Mouse (Mus musculus) embryonic facial prominence, embryonic 10.5 days (tissue): ENCODE results near the gene Ptprk. TPM values are rescaled to one million over a fixed set of nuclear protein-coding genes. Genes with fewer than 3 reads are reported as not detected.

Experiments used
- DNase-seq: peaks from one replicate; pipeline ENCODE4 v3.0.0-alpha.2; 2017; ENCODE audit warnings: low spot score
- H3K27ac ChIP-seq: fragments of 300-500 bp; sonication (generic); replicated peaks from 2 replicates; pipeline ENCODE4 v1.5.1; 2016; ENCODE audit warnings: mild to moderate bottlenecking
- H3K27me3 ChIP-seq: fragments of 300-500 bp; sonication (generic); replicated peaks from 2 replicates; pipeline ENCODE4 v1.6.1; 2016; ENCODE audit warnings: low read depth, mild to moderate bottlenecking; ENCODE audit not compliant: poor library complexity, severe bottlenecking
- H3K36me3 ChIP-seq: fragments of 300-500 bp; sonication (generic); replicated peaks from 2 replicates; pipeline ENCODE4 v1.6.1; 2016; ENCODE audit warnings: mild to moderate bottlenecking, moderate library complexity
- H3K4me1 ChIP-seq: fragments of 300-500 bp; sonication (generic); 2 replicates; pipeline ENCODE4 v1.6.1; 2016
- H3K4me3 ChIP-seq: fragments of 300-500 bp; sonication (generic); 2 replicates; pipeline ENCODE4 v1.5.1; 2016; ENCODE audit warnings: mild to moderate bottlenecking, moderate library complexity
- H3K9me3 ChIP-seq: fragments of 300-500 bp; sonication (generic); 2 replicates; pipeline ENCODE4 v1.6.1; 2016; ENCODE audit warnings: mild to moderate bottlenecking
- WGBS: fragments of 180-500 bp; shearing (Covaris S2); methylation state at CpG from one replicate; pipeline ENCODE4 v1.1.7; 2016; 5-methylcytosine and 5-hydroxymethylcytosine counted together
- polyA plus RNA-seq: library from polyadenylated mRNA; unstranded; fragments of >200 nt; fragmentation: Nextera tagmentation; extraction: Ambion mirVana; gene quantifications from 2 replicates; pipeline ENCODE4 v1.2.1, GENCODE M21; 2016

Gene Ptprk
- polyA plus RNA-seq, 1 experiment from 2014 or later: 48.2 TPM

GRCm38 (mm10) chr10:28366065-28366677, 291.6 kb downstream of the Ptprk start:
- Histone ChIP-seq H3K4me3 (no peak overlapping the region), H3K27me3 (no peaks in the 10 kb centered on the region), H3K4me1 (peaks cover 10% of the 10 kb centered on the region; the same call in 1 of the 2 replicates), H3K27ac (no peak overlapping the region), H3K9me3 (no peaks in the 10 kb centered on the region), H3K36me3 (no peaks in the 10 kb centered on the region)
- no peak for DNase-seq
- 89% methylated on average over 5 of the region's 5 CpGs for WGBS

DNA sequence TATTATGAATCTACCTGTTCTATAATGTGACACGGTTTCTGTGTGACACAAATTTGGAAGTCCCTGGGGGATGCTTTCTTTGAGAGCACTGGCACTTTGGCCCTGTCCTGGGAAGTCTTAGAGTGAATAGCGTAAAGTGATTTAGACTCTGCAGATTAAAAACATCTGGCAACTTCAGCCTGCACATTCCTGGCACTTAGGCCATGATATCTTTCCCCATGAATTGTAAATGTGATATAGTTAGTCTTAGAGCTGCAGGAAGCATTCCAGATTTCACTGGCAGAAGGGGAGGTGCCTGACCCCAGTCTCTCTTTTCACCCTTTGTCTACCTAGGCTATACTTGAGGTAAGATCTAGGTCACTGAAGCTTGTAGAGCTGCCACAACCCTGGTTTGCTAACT, 295.2 kb downstream of the Ptprk start:
- Histone ChIP-seq H3K4me1 (peaks cover 10% of the 10 kb centered on the region; the same call in 1 of the 2 replicates), H3K27me3 (no peaks in the 10 kb centered on the region), H3K9me3 (no peaks in the 10 kb centered on the region), H3K27ac (peak overlapping the region; percentile 30; the same call in 1 of the 2 replicates), H3K36me3 (no peaks in the 10 kb centered on the region), H3K4me3 (no peak overlapping the region)
- 34% methylated on average over 2 of the region's 2 CpGs for WGBS
- peak; percentile 46 for DNase-seq

GRCm38 (mm10) chr10:28374874-28375273, 300.3 kb downstream of the Ptprk start:
- H3K27me3 ChIP-seq: no peaks in the 10 kb centered on the region
- H3K36me3 ChIP-seq: no peaks in the 10 kb centered on the region
- WGBS: 87% methylated on average over 1 of the region's 1 CpGs
- DNase-seq: no peak
- H3K4me1 ChIP-seq: peaks cover 7% of the 10 kb centered on the region; the same call in 1 of the 2 replicates
- H3K27ac ChIP-seq: no peak overlapping the region
- H3K9me3 ChIP-seq: no peaks in the 10 kb centered on the region
- no peak overlapping the region for H3K4me3 ChIP-seq

- Histone ChIP-seq H3K27ac (no peak overlapping the region), H3K36me3 (0 out of 2 replicates have a peak, but pooled peaks cover 7% of the 10 kb centered on the region), H3K4me1 (no peaks in the 10 kb centered on the region), H3K9me3 (no peaks in the 10 kb centered on the region), H3K4me3 (no peak overlapping the region), H3K27me3 (no peaks in the 10 kb centered on the region)
- WGBS: 88% methylated on average over 7 of the region's 7 CpGs
- no peak for DNase-seq
Observed at GRCm38 (mm10) chr10:28379752-28380488, 305.3 kb downstream of the Ptprk start.

DNA sequence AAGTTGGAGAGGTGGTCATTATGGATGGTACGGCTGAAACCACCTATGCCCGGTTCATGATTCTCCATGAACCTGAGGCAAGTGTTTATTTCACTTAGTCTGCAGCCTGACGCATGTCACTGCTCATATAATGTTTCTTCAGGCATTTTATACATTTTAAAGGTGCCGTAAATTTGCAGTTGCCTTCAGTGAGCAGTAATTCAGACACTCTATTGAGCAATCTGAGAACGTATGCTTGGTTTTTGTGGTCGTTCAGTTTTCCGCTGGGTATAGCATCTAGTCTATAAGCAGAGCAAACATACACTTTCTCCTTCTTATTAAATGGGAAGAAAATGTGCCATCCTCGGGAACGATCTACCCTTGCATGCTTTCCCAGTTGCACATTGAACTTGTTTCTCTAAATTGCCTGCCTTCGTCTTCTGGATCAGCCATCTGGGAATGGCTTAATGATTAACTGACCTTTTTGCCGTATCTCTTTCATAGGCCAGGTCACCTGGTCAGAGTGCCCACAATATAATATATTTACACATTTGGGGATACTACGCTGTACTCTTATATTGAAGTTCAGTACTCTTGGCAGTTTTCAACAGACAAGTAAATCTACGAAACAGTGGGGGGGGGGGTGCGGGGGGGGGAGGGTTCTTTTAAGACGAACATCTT, 313.1 kb downstream of the Ptprk start:
- 86% methylated on average over 15 of the region's 15 CpGs for WGBS

GRCm38 (mm10) chr10:28391168-28391567, 316.5 kb downstream of the Ptprk start:
- no peak for DNase-seq
- Histone ChIP-seq H3K27me3 (no peaks in the 10 kb centered on the region), H3K9me3 (no peaks in the 10 kb centered on the region), H3K4me3 (no peak overlapping the region), H3K27ac (no peak overlapping the region), H3K4me1 (no peaks in the 10 kb centered on the region), H3K36me3 (no peaks in the 10 kb centered on the region)
- WGBS: 93% methylated on average over 5 of the region's 5 CpGs

More for the DNA sequence above, 313.1 kb downstream of the Ptprk start:
- DNase-seq: no peak
- Histone ChIP-seq H3K4me3 (no peak overlapping the region), H3K9me3 (no peaks in the 10 kb centered on the region), H3K27ac (no peak overlapping the region), H3K4me1 (no peaks in the 10 kb centered on the region), H3K27me3 (no peaks in the 10 kb centered on the region), H3K36me3 (0 out of 2 replicates have a peak, but pooled peaks cover 7% of the 10 kb centered on the region)

- Histone ChIP-seq H3K4me3 (no peak overlapping the region), H3K4me1 (0 out of 2 replicates have a peak, but pooled peaks cover 2% of the 10 kb centered on the region), H3K36me3 (no peaks in the 10 kb centered on the region), H3K9me3 (no peaks in the 10 kb centered on the region), H3K27ac (no peak overlapping the region), H3K27me3 (no peaks in the 10 kb centered on the region)
- WGBS: 77% methylated on average over 2 of the region's 2 CpGs
- DNase-seq: no peak
Observed at GRCm38 (mm10) chr10:28395610-28396519, 321.2 kb downstream of the Ptprk start.

DNA sequence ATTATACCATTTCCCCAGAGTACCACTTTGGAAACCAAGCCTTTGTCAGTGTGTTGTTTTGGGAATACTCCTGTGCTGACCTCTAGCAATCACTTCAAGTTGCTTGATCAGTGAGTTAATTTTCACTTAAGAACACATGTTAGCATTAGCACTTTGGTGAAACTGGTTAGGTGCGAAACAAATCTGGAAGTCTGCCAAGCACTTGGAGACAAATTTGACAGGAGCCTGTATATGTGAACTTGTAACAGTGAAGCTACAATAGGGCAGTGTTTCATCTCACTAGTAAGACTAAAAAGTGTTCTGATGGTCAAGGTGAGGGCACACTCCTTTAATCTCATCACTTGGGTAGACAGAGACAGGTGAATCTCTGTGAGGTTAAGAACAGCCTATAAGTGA, 321.9 kb downstream of the Ptprk start:
- DNase-seq: no peak
- no peak overlapping the region for H3K27ac ChIP-seq
- H3K4me1 ChIP-seq: 0 out of 2 replicates have a peak, but pooled peaks cover 2% of the 10 kb centered on the region
- H3K9me3 ChIP-seq: no peaks in the 10 kb centered on the region
- no peaks in the 10 kb centered on the region for H3K36me3 ChIP-seq
- H3K4me3 ChIP-seq: no peak overlapping the region
- no peaks in the 10 kb centered on the region for H3K27me3 ChIP-seq
- WGBS: 83% methylated on average over 1 of the region's 1 CpGs

GRCm38 (mm10) chr10:28401796-28402195, 327.2 kb downstream of the Ptprk start:
- Histone ChIP-seq H3K4me1 (no peaks in the 10 kb centered on the region), H3K27me3 (no peaks in the 10 kb centered on the region), H3K36me3 (no peaks in the 10 kb centered on the region), H3K4me3 (no peak overlapping the region), H3K27ac (no peak overlapping the region), H3K9me3 (no peaks in the 10 kb centered on the region)
- DNase-seq: no peak

GRCm38 (mm10) chr10:28408980-28409379, 334.4 kb downstream of the Ptprk start:
- H3K27ac ChIP-seq: no peak overlapping the region
- H3K4me1 ChIP-seq: no peaks in the 10 kb centered on the region
- no peak overlapping the region for H3K4me3 ChIP-seq
- no peak for DNase-seq
- 78% methylated on average over 2 of the region's 2 CpGs for WGBS
- no peaks in the 10 kb centered on the region for H3K27me3 ChIP-seq
- H3K9me3 ChIP-seq: no peaks in the 10 kb centered on the region
- no peaks in the 10 kb centered on the region for H3K36me3 ChIP-seq

DNA sequence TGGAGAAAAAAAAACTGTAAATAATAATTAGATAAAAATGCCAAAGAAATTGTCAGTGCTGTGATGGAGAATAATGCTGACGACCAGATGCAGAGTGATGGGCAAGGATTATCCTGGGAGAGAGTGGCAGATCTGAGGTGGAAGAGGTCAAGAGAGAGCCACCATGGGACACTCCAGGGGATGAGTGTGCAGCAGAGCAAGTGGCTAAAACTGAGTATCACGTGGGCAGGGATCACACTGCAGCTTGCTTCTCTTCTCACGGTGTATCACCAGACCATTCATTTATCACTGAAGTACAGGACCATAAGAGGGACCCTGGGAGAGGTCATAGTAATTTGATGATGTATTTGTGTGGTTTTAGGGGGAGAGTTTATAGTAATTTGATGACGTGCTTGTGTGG, 340.2 kb downstream of the Ptprk start:
- H3K27ac ChIP-seq: no peak overlapping the region
- WGBS: 67% methylated on average over 4 of the region's 4 CpGs
- no peaks in the 10 kb centered on the region for H3K9me3 ChIP-seq
- H3K4me1 ChIP-seq: no peaks in the 10 kb centered on the region
- no peak overlapping the region for H3K4me3 ChIP-seq
- no peak for DNase-seq
- no peaks in the 10 kb centered on the region for H3K27me3 ChIP-seq
- H3K36me3 ChIP-seq: no peaks in the 10 kb centered on the region

DNA sequence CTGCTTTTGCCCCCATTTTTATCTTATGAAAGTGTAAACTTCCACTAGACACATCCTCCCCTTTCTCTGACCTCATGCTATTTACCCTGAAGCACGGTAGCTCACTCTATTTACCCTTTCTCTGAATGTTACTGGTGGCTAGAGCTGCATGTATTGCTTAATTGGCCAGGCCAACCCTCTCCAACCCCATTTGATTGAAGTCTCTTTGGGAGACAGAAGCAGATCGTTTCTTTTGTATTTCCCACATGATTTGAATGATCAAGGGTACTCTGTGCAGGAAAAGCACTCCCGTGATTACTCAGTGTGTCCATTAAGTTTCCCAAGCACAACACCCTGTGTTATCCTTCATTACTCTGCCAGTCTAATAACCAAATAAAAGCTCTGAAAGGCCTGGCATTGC, 348.0 kb downstream of the Ptprk start:
- Histone ChIP-seq H3K9me3 (no peaks in the 10 kb centered on the region), H3K4me1 (0 out of 2 replicates have a peak, but pooled peaks cover 2% of the 10 kb centered on the region), H3K27ac (no peak overlapping the region), H3K27me3 (no peaks in the 10 kb centered on the region), H3K4me3 (no peak overlapping the region), H3K36me3 (no peaks in the 10 kb centered on the region)
- 51% methylated on average over 3 of the region's 3 CpGs for WGBS
- no peak for DNase-seq
